12 mouse cellular contexts compared by ENCODE assay signal in the genomic region with DNA sequence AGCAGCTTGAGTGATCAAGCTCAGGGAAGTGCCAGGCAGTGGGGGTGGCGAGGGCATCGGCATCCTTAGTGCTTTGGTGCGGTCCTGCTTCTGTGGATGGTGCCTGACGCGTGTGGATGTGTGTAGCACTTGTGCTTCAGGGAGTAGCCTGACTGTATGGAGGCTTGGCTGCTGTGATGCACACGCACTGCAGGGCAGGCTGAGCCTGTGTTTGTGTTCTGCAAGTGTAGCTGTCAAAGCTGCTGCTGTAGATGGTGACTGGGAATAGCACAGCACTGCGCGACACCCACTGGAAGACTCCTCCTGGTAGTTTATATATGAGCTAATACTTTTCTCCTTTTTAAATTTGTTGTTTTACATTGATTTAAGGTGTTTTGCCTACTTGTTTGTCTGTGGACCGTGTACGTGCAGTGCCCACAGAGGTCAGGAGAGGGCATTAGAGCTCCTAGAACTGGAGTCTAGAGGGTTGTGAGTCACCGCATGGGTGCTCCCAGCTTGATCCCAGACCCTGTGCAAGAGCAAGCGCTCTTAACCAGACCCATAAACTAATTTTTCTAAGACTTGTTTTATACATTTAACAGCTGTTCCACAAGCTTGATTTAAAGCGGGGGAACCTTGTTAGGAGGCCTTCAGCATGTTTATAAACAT. TPM values are rescaled to one million over a fixed set of nuclear protein-coding genes. Genes with fewer than 3 reads are reported as not detected.
A peak's percentile ranks its signal among the peaks of the same experiment; 100 is the strongest.
DNase-seq lines count a peak whose midpoint lies in the region; TF ChIP-seq lines count a peak whose summit lies in the region.
"Had no signal": no experiment of that assay in that cellular context is flagged by ENCODE, and none has a peak within 500 bp of the region (broad histone marks: within the 10 kb centered on the region; RNA-seq: fewer than 3 reads in every experiment).

No protein-coding gene starts in this region.

- H3K27ac ChIP-seq in ES-Bruce4 (ENCODE audit: insufficient read depth, low read length), result no peak overlapping the region
- H3K27ac ChIP-seq: limb, embryonic 13.5 days had no signal

- H3K36me3 ChIP-seq in ES-Bruce4 (ENCODE audit: control insufficient read depth, insufficient read depth, low read length, poor library complexity, severe bottlenecking), result peaks cover 24% of the 10 kb centered on the region

- H3K9me3 ChIP-seq in ES-Bruce4 (replicated peaks; ENCODE audit: control insufficient read depth, insufficient read depth, low read length, poor library complexity, severe bottlenecking), result no peaks in the 10 kb centered on the region
- H3K9me3 ChIP-seq: limb, embryonic 13.5 days had no signal

- peak; percentile 18 for TF ChIP-seq CTCF in ES-Bruce4 (IDR thresholded peaks at IDR 0.05; ENCODE audit: low read depth, low read length)

- TF ChIP-seq POLR2A in ES-Bruce4 (IDR thresholded peaks at IDR 0.05; ENCODE audit: insufficient read depth, low read length), result no peak

- TF ChIP-seq EP300 in ES-Bruce4 (IDR thresholded peaks at IDR 0.05; ENCODE audit: insufficient read depth, low read depth, low read length), result no peak

- H3K27me3 ChIP-seq in ES-Bruce4 (ENCODE audit: control insufficient read depth, insufficient read depth, low read length, poor library complexity, severe bottlenecking), result no peaks in the 10 kb centered on the region
- H3K27me3 ChIP-seq: limb, embryonic 13.5 days had no signal

- DNase-seq in adrenal gland, postnatal 14 days, result peak; percentile 43
- no peak for DNase-seq in adrenal gland, adult 8-10 months
- peak; percentile 32 to 51 for DNase-seq in kidney, postnatal 4 days
- DNase-seq in kidney, adult 11 months, result no peak
- peak; percentile 45 for DNase-seq in lung, postnatal 10 days
- no peak for DNase-seq in cerebellum, postnatal 25 days
- DNase-seq in ovary, postnatal 36 days (ENCODE audit: low spot score), result no peak
- DNase-seq: forebrain, postnatal 0 days; midbrain, embryonic 14.5 days; thymus, postnatal 14 days had no signal

- H3K9ac ChIP-seq in ES-Bruce4 (ENCODE audit: low read depth, poor library complexity, severe bottlenecking), result no peak overlapping the region
- H3K9ac ChIP-seq: forebrain, postnatal 0 days; limb, embryonic 13.5 days had no signal

- no peaks in the 10 kb centered on the region for H3K4me1 ChIP-seq in ES-Bruce4 (ENCODE audit: control insufficient read depth, insufficient read depth, low read length)
- H3K4me1 ChIP-seq: limb, embryonic 13.5 days had no signal

- no peak overlapping the region for H3K4me3 ChIP-seq in ES-Bruce4 (ENCODE audit: low read depth, low read length)
- H3K4me3 ChIP-seq: limb, embryonic 13.5 days had no signal

RNA-seq across cellular contexts. Expression of gene Ppp4r1, which starts 48.0 kb away (rescaled TPM):
- 58.1 and 61.3 TPM in 2 replicates for total RNA-seq in adrenal gland, postnatal 14 days (2021)
- 10 to 100 TPM; 61.5 to 75.7 (median 67.7) TPM for total RNA-seq in adrenal gland, adult 8-10 months (2022)
- polyA plus RNA-seq in ES-Bruce4 (2011; ENCODE audit: insufficient read depth, insufficient read length, low read depth, missing spikeins), result 48.4 and 56.7 TPM in 2 replicates

RNA-seq across cellular contexts. Expression of gene Ralbp1, which starts 55.3 kb away (rescaled TPM):
- 37.6 and 48.7 TPM in 2 replicates for total RNA-seq in adrenal gland, postnatal 14 days (2021)
- total RNA-seq in adrenal gland, adult 8-10 months (2022), result 10 to 100 TPM; 59.3 to 64.9 (median 62.6) TPM
- 41.3 and 42.9 TPM in 2 replicates for polyA plus RNA-seq in ES-Bruce4 (2011; ENCODE audit: insufficient read depth, insufficient read length, low read depth, missing spikeins)

RNA-seq across cellular contexts. Expression of gene Rab31, which starts 57.8 kb away (rescaled TPM):
- 30.0 and 33.0 TPM in 2 replicates for total RNA-seq in adrenal gland, postnatal 14 days (2021)
- 10 to 100 TPM; 42.4 to 60.1 (median 50.4) TPM for total RNA-seq in adrenal gland, adult 8-10 months (2022)
- 18.7 and 19.4 TPM in 2 replicates for polyA plus RNA-seq in ES-Bruce4 (2011; ENCODE audit: insufficient read depth, insufficient read length, low read depth, missing spikeins)

Comparison
In these comparisons a context has a peak if more than half of its experiments do, and no peak if none do; other contexts are left out.
1. DNase-seq: peak in adrenal gland, postnatal 14 days (single experiment), kidney, postnatal 4 days (2 of 2) and lung, postnatal 10 days (single experiment); none in adrenal gland, adult 8-10 months (single experiment), kidney, adult 11 months (single experiment), cerebellum, postnatal 25 days (0 of 2) and ovary, postnatal 36 days (single experiment).